Mouse (Mus musculus) ES-E14 (cell line): ENCODE data around the gene Ap1g2.

Experiments used
- CHD2 ChIP-seq: IDR thresholded peaks from 2 replicates; pipeline ENCODE4 v1.6.1; 2014; ENCODE audit warnings: mild to moderate bottlenecking, low read depth, low read length, inconsistent platforms
- HCFC1 ChIP-seq: IDR thresholded peaks from 2 replicates; pipeline ENCODE4 v1.6.1; 2012; ENCODE audit warnings: low read length, inconsistent platforms, borderline replicate concordance; ENCODE audit not compliant: insufficient read depth
- MAFK ChIP-seq: IDR thresholded peaks from 2 replicates; pipeline ENCODE4 v1.6.1; 2014; ENCODE audit warnings: mild to moderate bottlenecking, low read depth, low read length, inconsistent platforms; ENCODE audit not compliant: insufficient read depth
- ZC3H11A ChIP-seq: IDR thresholded peaks from 2 replicates; pipeline ENCODE4 v1.6.1; 2012; ENCODE audit warnings: low read depth, mild to moderate bottlenecking, inconsistent platforms, low read length, borderline replicate concordance
- ZNF384 ChIP-seq: IDR thresholded peaks from 2 replicates; pipeline ENCODE4 v1.6.1; 2012; ENCODE audit warnings: low read depth, low read length, inconsistent platforms

DNA sequence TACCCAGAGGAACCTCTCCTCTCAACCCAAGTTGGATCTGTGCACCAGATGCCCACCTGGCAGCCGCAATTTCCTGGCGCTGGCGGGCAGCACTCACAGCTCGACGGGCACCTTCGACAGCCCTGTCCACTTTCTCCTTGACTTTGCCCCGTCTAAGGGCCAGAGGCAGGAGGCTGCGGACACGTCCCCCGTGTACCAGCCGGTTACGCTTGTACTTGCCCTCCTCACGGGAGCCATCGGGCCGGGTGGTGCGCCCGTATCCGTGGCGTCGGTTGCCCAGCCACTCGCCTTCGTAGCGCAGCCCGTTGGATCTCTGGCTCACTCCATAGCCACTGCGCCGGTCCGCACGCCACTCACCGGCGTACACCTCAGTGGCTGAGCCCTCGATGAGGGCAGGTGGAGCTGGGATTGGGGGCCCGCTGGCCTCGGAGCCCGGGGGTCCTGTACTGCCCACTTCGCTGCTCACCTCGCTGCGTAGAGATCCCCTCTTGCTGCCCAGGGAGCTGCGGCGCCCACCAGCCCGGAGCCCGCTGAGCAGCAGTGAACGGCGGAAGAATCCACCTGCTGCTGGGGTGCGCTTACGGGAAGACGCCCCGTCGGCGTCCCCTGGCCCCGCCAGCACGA is 7.1 kb upstream of the Ap1g2 start:
- TF ChIP-seq HCFC1 (no peak), ZC3H11A (no peak), CHD2 (no peak), MAFK (no peak), ZNF384 (no peak)
